Mouse (Mus musculus) erythroblast, embryonic 14.5 days (primary cell): Measurements from ENCODE around the gene Fbxw11. TPM values are rescaled to one million over a fixed set of nuclear protein-coding genes. Genes with fewer than 3 reads are reported as not detected.

Source experiments
- H3K27me3 ChIP-seq: 2 replicates; pipeline ENCODE4 v1.6.1; 2012; ENCODE audit warnings: inconsistent platforms; ENCODE audit not compliant: control insufficient read depth
- H3K36me3 ChIP-seq: 2 replicates; pipeline ENCODE4 v1.6.1; 2012; ENCODE audit warnings: mild to moderate bottlenecking, inconsistent platforms; ENCODE audit not compliant: control insufficient read depth
- H3K4me1 ChIP-seq: 2 replicates; pipeline ENCODE4 v1.6.1; 2012; ENCODE audit warnings: inconsistent platforms; ENCODE audit not compliant: control insufficient read depth
- H3K4me3 ChIP-seq: replicated peaks from 2 replicates; pipeline ENCODE3; 2012; ENCODE audit warnings: moderate library complexity, mild to moderate bottlenecking, inconsistent platforms
- H3K9me3 ChIP-seq: 2 replicates; pipeline ENCODE4 v1.6.1; 2012; ENCODE audit warnings: low read length, inconsistent platforms, mixed read lengths; ENCODE audit not compliant: control insufficient read depth
- GATA1 ChIP-seq: IDR thresholded peaks from 2 replicates; pipeline ENCODE4 v1.6.1; 2012; ENCODE audit warnings: low read length, inconsistent platforms, mixed read lengths
- TAL1 ChIP-seq: IDR thresholded peaks from 3 replicates; pipeline ENCODE4 v1.6.1; 2012; ENCODE audit warnings: low read length, inconsistent platforms, mixed read lengths
- polyA plus RNA-seq: library from polyadenylated mRNA; stranded (reverse); fragments of >175 nt; gene quantifications from 2 replicates; pipeline ENCODE4 v1.2.3, GENCODE M21; 2012

Gene Fbxw11
- polyA plus RNA-seq, 1 experiment, result 0.35 TPM

- Histone ChIP-seq H3K4me1 (no peaks in the 10 kb centered on the region), H3K36me3 (peaks cover 32% of the 10 kb centered on the region)
- no peak for TF ChIP-seq TAL1
- no peak for TF ChIP-seq GATA1
These were observed 82.6 kb downstream of the Fbxw11 start for GRCm38 (mm10) chr11:32725171-32725570.

DNA sequence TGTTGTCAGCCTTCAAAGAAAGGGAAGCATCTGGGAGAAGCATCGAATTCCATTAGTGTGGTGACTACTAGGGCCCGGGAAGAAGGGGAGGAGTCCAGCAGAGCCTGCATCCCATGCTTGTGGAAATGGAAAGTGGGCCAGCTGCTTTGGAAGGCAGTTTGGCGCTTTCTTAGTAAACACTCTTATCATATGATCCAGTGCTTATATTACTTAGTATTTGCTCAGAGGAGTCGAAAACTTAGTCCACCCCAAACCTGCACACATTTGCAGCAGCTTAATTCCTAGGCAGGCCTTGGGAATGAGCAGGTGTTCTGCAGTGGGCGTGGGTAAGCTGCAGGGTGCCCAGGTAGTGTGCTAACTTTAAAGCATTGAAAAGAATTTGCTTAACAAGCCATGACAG lies 89.9 kb downstream of the Fbxw11 start:
- H3K27me3 ChIP-seq, result no peaks in the 10 kb centered on the region
- peaks cover 57% of the 10 kb centered on the region for H3K36me3 ChIP-seq

More at GRCm38 (mm10) chr11:32725171-32725570, 82.6 kb downstream of the Fbxw11 start:
- H3K27me3 ChIP-seq, result no peaks in the 10 kb centered on the region
- H3K9me3 ChIP-seq, result no peaks in the 10 kb centered on the region
- H3K4me3 ChIP-seq, result no peak overlapping the region

GRCm38 (mm10) chr11:32733195-32733594 lies 90.7 kb downstream of the Fbxw11 start:
- H3K9me3 ChIP-seq, result no peaks in the 10 kb centered on the region
- H3K4me3 ChIP-seq, result no peak overlapping the region
- TF ChIP-seq GATA1, result no peak
- TF ChIP-seq TAL1, result no peak
- H3K4me1 ChIP-seq, result no peaks in the 10 kb centered on the region
- no peaks in the 10 kb centered on the region for H3K27me3 ChIP-seq
- peaks cover 64% of the 10 kb centered on the region for H3K36me3 ChIP-seq

More for the DNA sequence above, 89.9 kb downstream of the Fbxw11 start:
- no peak for TF ChIP-seq TAL1
- TF ChIP-seq GATA1, result no peak
- Histone ChIP-seq H3K9me3 (no peaks in the 10 kb centered on the region), H3K4me3 (no peak overlapping the region), H3K4me1 (no peaks in the 10 kb centered on the region)

- no peaks in the 10 kb centered on the region for H3K4me1 ChIP-seq
- H3K4me3 ChIP-seq, result no peak overlapping the region
- TF ChIP-seq TAL1 (no peak), GATA1 (no peak)
- no peaks in the 10 kb centered on the region for H3K9me3 ChIP-seq
- no peaks in the 10 kb centered on the region for H3K27me3 ChIP-seq
- H3K36me3 ChIP-seq, result peaks cover 87% of the 10 kb centered on the region
These were observed 93.8 kb downstream of the Fbxw11 start for GRCm38 (mm10) chr11:32736371-32736770.

DNA sequence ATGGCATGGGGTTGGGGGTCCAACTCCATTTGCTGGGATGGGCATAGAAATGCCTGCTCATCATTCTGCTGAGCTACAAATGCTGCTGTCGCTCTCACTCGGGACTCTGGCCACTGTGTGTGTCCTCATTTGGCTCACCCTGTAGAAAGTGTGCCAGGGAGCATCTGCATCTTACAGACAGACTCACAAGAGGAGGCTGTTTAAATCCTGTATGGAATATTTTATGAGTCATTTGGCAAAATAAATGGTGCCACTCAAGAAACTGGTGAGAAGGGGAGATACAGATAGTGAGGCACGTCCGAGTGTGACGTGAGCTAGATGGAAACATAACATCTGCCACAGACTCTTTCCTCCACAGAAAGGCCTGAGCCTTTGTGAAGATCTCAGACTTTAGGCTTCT lies 95.2 kb downstream of the Fbxw11 start:
- Histone ChIP-seq H3K27me3 (no peaks in the 10 kb centered on the region), H3K4me1 (no peaks in the 10 kb centered on the region), H3K9me3 (no peaks in the 10 kb centered on the region), H3K36me3 (peaks cover 84% of the 10 kb centered on the region), H3K4me3 (no peak overlapping the region)
- TF ChIP-seq TAL1 (no peak), GATA1 (no peak)

GRCm38 (mm10) chr11:32743891-32744290 lies 101.4 kb downstream of the Fbxw11 start:
- Histone ChIP-seq H3K4me3 (no peak overlapping the region), H3K27me3 (no peaks in the 10 kb centered on the region), H3K36me3 (peaks cover 79% of the 10 kb centered on the region), H3K9me3 (no peaks in the 10 kb centered on the region), H3K4me1 (peaks cover 14% of the 10 kb centered on the region)
- no peak for TF ChIP-seq GATA1
- no peak for TF ChIP-seq TAL1

- H3K4me1 ChIP-seq, result peaks cover 14% of the 10 kb centered on the region
- peaks cover 73% of the 10 kb centered on the region for H3K36me3 ChIP-seq
- H3K4me3 ChIP-seq, result no peak overlapping the region
- no peaks in the 10 kb centered on the region for H3K27me3 ChIP-seq
- no peaks in the 10 kb centered on the region for H3K9me3 ChIP-seq
- TF ChIP-seq GATA1, result no peak
- TF ChIP-seq TAL1, result no peak
These were observed 101.9 kb downstream of the Fbxw11 start for GRCm38 (mm10) chr11:32744463-32744862.

DNA sequence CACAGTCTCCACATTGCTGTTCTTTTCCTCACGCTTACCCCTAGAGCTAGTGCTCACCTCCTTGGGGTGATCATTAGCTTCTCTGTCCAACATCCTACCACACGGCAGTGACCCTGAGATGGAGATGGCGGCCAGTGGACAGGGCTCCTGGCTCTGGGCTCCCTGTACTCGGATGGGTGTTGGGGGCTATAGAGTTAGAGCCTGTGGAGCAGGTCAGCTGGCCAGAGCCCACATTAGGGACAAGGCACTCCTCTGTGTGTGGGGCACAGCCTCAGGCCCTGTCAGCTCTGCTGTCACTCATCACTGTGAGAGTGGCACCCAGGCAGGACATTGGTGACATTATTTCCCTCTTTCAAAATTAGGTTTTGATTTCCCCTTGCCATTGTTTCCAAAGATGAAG lies 102.9 kb downstream of the Fbxw11 start:
- peaks cover 14% of the 10 kb centered on the region for H3K4me1 ChIP-seq
- no peaks in the 10 kb centered on the region for H3K27me3 ChIP-seq
- no peak for TF ChIP-seq GATA1
- TF ChIP-seq TAL1, result no peak
- H3K4me3 ChIP-seq, result no peak overlapping the region
- peaks cover 65% of the 10 kb centered on the region for H3K36me3 ChIP-seq
- no peaks in the 10 kb centered on the region for H3K9me3 ChIP-seq

- H3K36me3 ChIP-seq, result peaks cover 60% of the 10 kb centered on the region
- H3K4me3 ChIP-seq, result no peak overlapping the region
- no peaks in the 10 kb centered on the region for H3K27me3 ChIP-seq
- H3K4me1 ChIP-seq, result peaks cover 14% of the 10 kb centered on the region
- TF ChIP-seq TAL1, result no peak
- H3K9me3 ChIP-seq, result no peaks in the 10 kb centered on the region
These were observed 103.5 kb downstream of the Fbxw11 start for GRCm38 (mm10) chr11:32746036-32746435.

DNA sequence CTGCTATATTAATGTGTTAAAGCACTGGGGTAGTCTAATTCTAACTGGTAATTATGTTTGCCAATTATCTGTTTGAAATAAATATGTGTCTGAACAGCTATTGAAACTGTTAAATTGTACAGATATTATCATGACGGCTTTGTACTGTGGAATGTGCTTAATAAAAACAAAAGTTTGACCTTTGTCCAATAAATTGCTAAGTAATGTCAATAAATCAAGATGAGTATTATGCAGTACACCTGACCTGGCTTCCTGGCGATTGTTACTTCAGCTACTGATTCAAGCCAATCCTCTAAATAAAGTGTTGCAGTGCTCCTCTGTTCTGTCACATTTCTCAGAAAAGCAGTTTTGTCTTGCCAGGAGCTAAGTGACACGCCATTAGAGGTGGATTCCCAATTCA lies 104.0 kb downstream of the Fbxw11 start:
- H3K9me3 ChIP-seq, result no peaks in the 10 kb centered on the region
- H3K4me3 ChIP-seq, result no peak overlapping the region
- H3K27me3 ChIP-seq, result no peaks in the 10 kb centered on the region
- H3K4me1 ChIP-seq, result peaks cover 14% of the 10 kb centered on the region
- H3K36me3 ChIP-seq, result peaks cover 56% of the 10 kb centered on the region
- no peak for TF ChIP-seq GATA1
- no peak for TF ChIP-seq TAL1
